Mouse (Mus musculus) liver, embryonic 14.5 days (tissue): ENCODE results near the gene Six5. TPM values are rescaled to one million over a fixed set of nuclear protein-coding genes. Genes with fewer than 3 reads are reported as not detected.

Experiments
- ATAC-seq: fragments of 200-750 bp; cut with Nextera tagmentation; 2 replicates; pipeline ENCODE4 v1.8.0; 2017; ENCODE audit warnings: moderate number of reproducible peaks, mild to moderate bottlenecking, moderate library complexity; ENCODE audit not compliant: insufficient read depth
- DNase-seq, 3 experiments: peaks; one replicate each; pipeline ENCODE4 v3.0.0-alpha.2; 2012 to 2013; ENCODE audit warnings: low read depth in 3 of 3, low spot score in 3 of 3
- H3K27ac ChIP-seq: fragments of 300-500 bp; sonication (generic); 2 replicates; pipeline ENCODE4 v1.5.1; 2014; ENCODE audit warnings: moderate library complexity, mild to moderate bottlenecking, control low read depth, inconsistent platforms
- H3K27me3 ChIP-seq: fragments of 300-500 bp; sonication (generic); 2 replicates; pipeline ENCODE4 v1.6.1; 2014; ENCODE audit warnings: mild to moderate bottlenecking, low read length, moderate library complexity; ENCODE audit not compliant: control insufficient read depth, insufficient read depth
- H3K36me3 ChIP-seq: fragments of 300-500 bp; sonication (generic); replicated peaks from 2 replicates; pipeline ENCODE4 v1.6.1; 2014; ENCODE audit warnings: low read depth; ENCODE audit not compliant: control insufficient read depth, insufficient read depth
- H3K4me1 ChIP-seq, 2 experiments: fragments of 200-500 bp in 1 of 2; fragments of 300-500 bp in 1 of 2; sonication (generic) in 1 of 2; replicated peaks; 2 replicates each; pipeline ENCODE4 v1.6.1; 2012 to 2014; ENCODE audit warnings: antibody characterized with exemption in 1 of 2, inconsistent platforms in 1 of 2, low read length in 1 of 2; ENCODE audit not compliant: control insufficient read depth in 2 of 2, insufficient read depth in 2 of 2
- H3K4me2 ChIP-seq: fragments of 300-500 bp; sonication (generic); 2 replicates; pipeline ENCODE4 v1.6.1; 2014; ENCODE audit warnings: low read depth, mild to moderate bottlenecking, control low read depth, moderate library complexity
- H3K4me3 ChIP-seq, 2 experiments: fragments of 200-500 bp in 1 of 2; fragments of 300-500 bp in 1 of 2; sonication (generic) in 1 of 2; 2 replicates each; pipeline ENCODE4 v1.5.1; 2012 to 2014; ENCODE audit warnings: low read depth in 2 of 2, low read length in 2 of 2, mild to moderate bottlenecking in 2 of 2, control low read depth in 1 of 2, inconsistent platforms in 1 of 2, moderate library complexity in 1 of 2; ENCODE audit not compliant: insufficient read depth in 1 of 2
- H3K9ac ChIP-seq: fragments of 300-500 bp; sonication (generic); replicated peaks from 2 replicates; pipeline ENCODE4 v1.6.1; 2014; ENCODE audit warnings: mild to moderate bottlenecking, control low read depth, moderate library complexity
- H3K9me3 ChIP-seq: fragments of 300-500 bp; sonication (generic); 2 replicates; pipeline ENCODE4 v1.6.1; 2016; ENCODE audit warnings: low read length, mixed read lengths; ENCODE audit not compliant: control insufficient read depth
- CTCF ChIP-seq: IDR thresholded peaks from 2 replicates; pipeline ENCODE4 v1.5.1; 2016; ENCODE audit warnings: antibody characterized with exemption, low read depth, control low read depth
- EP300 ChIP-seq: IDR thresholded peaks from 2 replicates; pipeline ENCODE4 v1.6.1; 2016; ENCODE audit warnings: antibody characterized with exemption, low read depth
- WGBS: fragments of 180-500 bp; shearing (Covaris S2); extraction: QIAGEN DNeasy Blood & Tissue Kit; methylation state at CpG from one replicate; pipeline ENCODE4 v1.1.7; 2014; ENCODE audit not compliant: insufficient replicate concordance; 5-methylcytosine and 5-hydroxymethylcytosine counted together
- polyA plus RNA-seq, 2 experiments: library from polyadenylated mRNA; depleted of rRNA in 1 of 2; stranded (reverse) in 1 of 2; unstranded in 1 of 2; fragments of >200 nt; fragmentation: Nextera tagmentation in 1 of 2; extraction: Ambion mirVana in 1 of 2; gene quantifications; 2 replicates each; pipeline versions ENCODE4 v1.2.1 to v1.2.3; 2012 to 2014

Gene Six5
- polyA plus RNA-seq, 2 experiments: 0.60 to 3.3 TPM

GRCm38 (mm10) chr7:19075231-19075630, 19.2 kb upstream of the Six5 start:
- Histone ChIP-seq H3K9ac (peak overlapping the region; percentile 79), H3K27ac (no peak overlapping the region), H3K27me3 (peaks cover 2% of the 10 kb centered on the region; the same call in 1 of the 2 replicates), H3K36me3 (peaks cover 2% of the 10 kb centered on the region; the same call in 1 of the 2 replicates), H3K9me3 (no peaks in the 10 kb centered on the region), H3K4me2 (peak overlapping the region; percentile 95), H3K4me1 (peaks cover 8 to 20% of the 10 kb centered on the region in 2 experiments), H3K4me3 (peak overlapping the region; percentile 70 to 85; a peak in 3 of 4 replicates)
- WGBS: 56% methylated on average over 5 of the region's 5 CpGs
- no peak for ATAC-seq
- DNase-seq: no peak
- no peak for TF ChIP-seq CTCF

GRCm38 (mm10) chr7:19075723-19076585, 18.4 kb upstream of the Six5 start, which contains the start of gene Dmwd:
Gene Dmwd (plus strand): TSS chr7:19076227.
- WGBS: 2% methylated on average over 88 of the region's 91 CpGs
- no peak for TF ChIP-seq EP300
- no peaks in the 10 kb centered on the region for H3K9me3 ChIP-seq
- H3K9ac ChIP-seq: peak within 1 kb of the TSS; percentile 79
- ATAC-seq: peak; percentile 90
- H3K4me1 ChIP-seq: peaks cover 8 to 20% of the 10 kb centered on the region in 2 experiments
- H3K4me3 ChIP-seq: peak within 1 kb of the TSS; percentile 70 to 85
- peak; percentile 86 to 90 (median 88) for DNase-seq
- H3K27me3 ChIP-seq: peaks cover 2% of the 10 kb centered on the region; the same call in 1 of the 2 replicates
- H3K27ac ChIP-seq: peak within 1 kb of the TSS; percentile 12; the same call in 1 of the 2 replicates
- H3K36me3 ChIP-seq: peaks cover 9% of the 10 kb centered on the region; the same call in 1 of the 2 replicates
- H3K4me2 ChIP-seq: peak within 1 kb of the TSS; percentile 95

GRCm38 (mm10) chr7:19076586-19076991, 17.8 kb upstream of the Six5 start:
- WGBS: 1% methylated on average over 22 of the region's 22 CpGs
- DNase-seq (no peak), ATAC-seq (no peak)
- H3K4me3 ChIP-seq: peak overlapping the region; percentile 70 to 85
- H3K36me3 ChIP-seq: peaks cover 14% of the 10 kb centered on the region; the same call in 1 of the 2 replicates
- peaks cover 8 to 20% of the 10 kb centered on the region in 2 experiments for H3K4me1 ChIP-seq
- H3K27me3 ChIP-seq: peaks cover 2% of the 10 kb centered on the region; the same call in 1 of the 2 replicates
- H3K27ac ChIP-seq: no peak overlapping the region
- TF ChIP-seq CTCF: no peak
- TF ChIP-seq EP300: no peak
- peak overlapping the region; percentile 95 for H3K4me2 ChIP-seq
- peak overlapping the region; percentile 79 for H3K9ac ChIP-seq
- no peaks in the 10 kb centered on the region for H3K9me3 ChIP-seq

DNA sequence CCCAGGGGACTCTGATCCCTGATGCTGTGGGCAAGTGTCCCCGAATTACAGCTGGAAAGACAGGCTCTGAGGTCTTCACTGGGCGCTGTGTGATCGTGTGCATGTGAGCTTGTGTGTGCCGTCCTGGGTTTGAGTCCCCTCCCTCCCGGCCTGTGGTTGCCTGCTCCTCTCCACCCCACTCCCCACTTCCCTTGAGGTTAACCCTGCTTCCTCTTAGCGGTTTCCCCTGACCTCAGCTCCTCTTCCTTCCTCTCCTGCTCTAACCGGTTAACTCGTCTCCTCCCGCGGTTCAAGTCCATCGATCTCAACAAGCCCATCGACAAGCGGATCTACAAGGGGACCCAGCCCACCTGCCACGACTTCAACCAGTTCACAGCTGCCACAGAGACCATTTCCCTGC, 16.6 kb upstream of the Six5 start:
- Histone ChIP-seq H3K9me3 (no peaks in the 10 kb centered on the region), H3K4me1 (peaks cover 8 to 20% of the 10 kb centered on the region in 2 experiments), H3K27ac (no peak overlapping the region), H3K4me3 (no peak overlapping the region), H3K36me3 (peaks cover 14% of the 10 kb centered on the region; the same call in 1 of the 2 replicates), H3K9ac (no peak overlapping the region), H3K4me2 (peak overlapping the region; percentile 95), H3K27me3 (peaks cover 2% of the 10 kb centered on the region; the same call in 1 of the 2 replicates)
- DNase-seq (no peak), ATAC-seq (no peak)
- TF ChIP-seq EP300 (no peak), CTCF (no peak)
- 14% methylated on average over 14 of the region's 14 CpGs for WGBS

DNA sequence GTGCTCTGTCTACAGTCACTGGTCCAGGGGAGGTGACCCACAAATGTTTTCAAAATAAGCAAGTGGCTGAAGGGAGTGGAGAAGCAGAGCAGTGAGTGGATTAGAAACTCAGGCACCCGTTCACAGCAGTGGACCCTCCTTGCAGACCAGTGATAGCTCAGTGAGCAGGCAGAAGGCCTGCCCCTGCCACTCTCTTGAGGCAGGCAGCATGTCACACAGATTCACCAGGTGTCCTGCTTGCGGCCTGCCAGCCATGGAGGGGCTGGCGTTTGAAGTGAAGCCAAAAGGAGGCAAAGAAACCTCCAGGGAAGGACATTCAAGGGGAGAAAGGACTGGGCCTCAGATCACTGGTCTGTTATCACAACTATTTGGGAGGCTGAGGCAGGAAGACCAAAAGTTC, 15.7 kb upstream of the Six5 start:
- H3K4me1 ChIP-seq: peaks cover 8 to 21% of the 10 kb centered on the region in 2 experiments
- peaks cover 2% of the 10 kb centered on the region; the same call in 1 of the 2 replicates for H3K27me3 ChIP-seq
- no peak overlapping the region for H3K4me2 ChIP-seq
- H3K4me3 ChIP-seq: no peak overlapping the region
- TF ChIP-seq CTCF (no peak), EP300 (no peak)
- H3K36me3 ChIP-seq: peaks cover 14% of the 10 kb centered on the region; the same call in 1 of the 2 replicates
- no peak overlapping the region for H3K27ac ChIP-seq
- WGBS: 64% methylated on average over 3 of the region's 3 CpGs
- H3K9ac ChIP-seq: no peak overlapping the region
- ATAC-seq (no peak), DNase-seq (no peak)
- H3K9me3 ChIP-seq: no peaks in the 10 kb centered on the region
